Mouse (Mus musculus): ENCODE measurements around the gene Trex1. TPM values are rescaled to one million over a fixed set of nuclear protein-coding genes. Genes with fewer than 3 reads are reported as not detected.

Gene Trex1
- 10 to 100 TPM; 16.3 to 19.2 (median 17.6) TPM for total RNA-seq (2022)

GRCm38 (mm10) chr9:109059136-109059903 is at the start of gene Trex1:
TSS of gene Trex1 (minus strand) at chr9:109059734.
- DNase-seq (ENCODE audit: low spot score) = peak; percentile 92

DNA sequence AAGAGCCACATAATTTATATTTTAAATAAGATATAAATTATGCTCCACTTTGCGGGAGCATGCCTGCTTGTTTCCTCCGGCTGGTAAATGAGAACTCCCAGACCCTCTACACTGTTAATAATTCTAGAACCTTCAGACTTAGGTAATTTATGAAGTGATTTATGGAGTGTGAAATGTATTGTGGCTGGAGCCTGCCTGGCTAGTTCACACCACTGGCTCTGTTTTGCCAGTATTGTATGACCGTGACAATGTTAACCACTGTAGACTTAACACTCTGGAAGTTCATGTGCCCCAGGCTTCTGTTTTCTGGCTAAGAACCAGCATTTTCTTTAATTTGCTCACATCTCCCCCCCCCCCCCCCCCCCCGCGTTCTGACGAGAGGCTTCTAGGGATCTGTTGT is 47.8 kb upstream of the Trex1 start:
- DNase-seq (ENCODE audit: low spot score) = no peak

GRCm38 (mm10) chr9:109105648-109106047 is 46.1 kb upstream of the Trex1 start:
- DNase-seq (ENCODE audit: low spot score) = no peak

GRCm38 (mm10) chr9:109105011-109105410 is 45.5 kb upstream of the Trex1 start:
- DNase-seq (ENCODE audit: low spot score) = no peak

GRCm38 (mm10) chr9:109104083-109104482 is 44.5 kb upstream of the Trex1 start:
- no peak for DNase-seq (ENCODE audit: low spot score)

DNA sequence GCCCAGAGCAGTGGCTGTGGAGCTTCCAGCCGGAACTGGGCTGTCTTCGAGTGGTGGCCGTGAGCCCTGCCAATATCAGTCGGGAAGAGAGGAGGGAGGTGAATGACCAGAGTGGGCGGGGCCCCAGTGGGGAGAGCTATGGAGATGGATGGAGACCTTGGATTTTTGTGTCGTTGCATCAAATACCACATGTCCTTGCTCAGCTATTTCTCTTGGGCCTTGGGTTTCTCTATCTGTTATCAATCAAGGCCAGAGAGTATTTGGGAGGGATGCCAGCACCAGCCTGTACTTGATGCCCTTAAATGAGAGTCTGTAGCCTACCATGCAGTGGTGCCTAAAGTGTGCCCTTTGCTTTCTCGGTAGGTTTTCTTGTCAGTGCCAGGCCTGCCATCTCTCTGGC is 43.7 kb upstream of the Trex1 start:
- no peak for DNase-seq (ENCODE audit: low spot score)

GRCm38 (mm10) chr9:109102541-109102940 is 43.0 kb upstream of the Trex1 start:
- DNase-seq (ENCODE audit: low spot score) = no peak

GRCm38 (mm10) chr9:109101933-109102445 is 42.5 kb upstream of the Trex1 start:
- no peak for DNase-seq (ENCODE audit: low spot score)

DNA sequence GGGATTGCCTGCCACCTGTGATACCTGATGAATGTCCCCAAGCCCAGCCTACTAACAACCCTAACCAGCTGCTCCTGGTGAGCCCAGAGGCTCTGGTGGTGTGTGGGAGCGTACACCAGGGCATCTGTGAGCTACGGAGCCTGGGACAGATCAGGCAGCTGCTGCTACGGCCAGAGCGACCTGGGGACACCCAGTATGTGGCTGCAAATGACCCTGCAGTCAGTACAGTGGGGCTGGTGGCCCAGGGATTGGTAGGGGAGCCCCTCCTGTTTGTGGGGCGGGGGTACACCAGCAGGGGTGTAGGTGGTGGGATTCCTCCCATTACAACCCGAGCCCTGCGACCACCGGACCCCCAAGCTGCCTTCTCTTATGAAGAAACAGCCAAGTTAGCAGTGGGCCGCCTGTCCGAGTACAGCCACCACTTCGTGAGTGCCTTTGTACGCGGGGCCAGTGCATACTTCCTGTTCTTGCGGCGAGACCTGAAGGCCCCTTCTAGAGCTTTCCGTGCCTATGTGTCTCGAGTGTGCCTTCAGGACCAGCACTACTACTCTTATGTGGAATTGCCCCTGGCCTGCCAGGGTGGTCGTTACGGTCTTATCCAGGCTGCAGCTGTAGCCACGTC is 40.9 kb upstream of the Trex1 start:
- no peak for DNase-seq (ENCODE audit: low spot score)

- peak; percentile 50 for DNase-seq (ENCODE audit: low spot score)
Observed at GRCm38 (mm10) chr9:109098969-109099368, 39.4 kb upstream of the Trex1 start.

- no peak for DNase-seq (ENCODE audit: low spot score)
Observed at GRCm38 (mm10) chr9:109098366-109098765, 38.8 kb upstream of the Trex1 start.

DNA sequence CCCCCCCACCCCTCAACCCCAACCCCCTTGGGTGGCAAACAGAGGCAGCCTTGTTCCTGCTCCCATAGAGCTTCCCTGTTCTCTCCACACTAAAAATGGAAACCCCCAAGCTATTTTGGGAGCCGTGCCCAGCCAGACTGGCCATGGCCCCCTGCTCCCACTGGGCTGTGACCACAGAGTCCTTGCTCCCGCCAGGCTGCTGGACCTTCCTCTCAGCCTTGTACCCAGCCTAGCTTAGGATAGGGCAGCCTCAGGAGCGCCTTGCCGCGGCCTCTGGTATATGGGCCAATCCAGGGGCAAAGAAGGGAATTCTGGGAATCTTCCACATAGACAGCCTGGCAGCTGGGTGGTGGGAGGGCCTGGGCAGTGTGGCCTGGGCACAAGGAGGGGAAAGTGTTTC is 38.3 kb upstream of the Trex1 start:
- DNase-seq (ENCODE audit: low spot score) = no peak

DNA sequence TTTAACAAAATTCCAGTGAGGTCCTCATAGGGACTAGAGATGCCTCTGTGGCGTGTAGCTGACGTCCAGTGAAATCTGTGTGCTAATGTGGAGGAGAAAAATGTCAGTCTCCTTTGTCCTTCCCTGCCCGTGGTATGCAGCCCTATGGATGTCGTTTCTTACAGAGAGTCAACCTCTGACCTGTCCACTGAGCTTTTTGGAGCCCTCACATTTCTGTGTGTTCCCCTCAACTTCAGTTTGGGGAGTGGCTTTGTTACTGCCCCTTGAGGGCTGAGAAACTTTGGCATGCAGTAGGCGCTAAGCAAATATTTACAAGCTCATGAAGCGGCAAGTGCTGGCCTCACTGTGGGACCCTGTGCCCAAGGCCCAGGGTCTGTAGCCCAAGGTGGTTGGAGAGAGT is 37.8 kb upstream of the Trex1 start:
- no peak for DNase-seq (ENCODE audit: low spot score)

GRCm38 (mm10) chr9:109096856-109097255 is 37.3 kb upstream of the Trex1 start:
- DNase-seq (ENCODE audit: low spot score) = no peak

GRCm38 (mm10) chr9:109096251-109096661 is 36.7 kb upstream of the Trex1 start:
- DNase-seq (ENCODE audit: low spot score) = no peak

GRCm38 (mm10) chr9:109095137-109095982 is 35.8 kb upstream of the Trex1 start, which contains the start of gene Plxnb1:
TSS of gene Plxnb1 (plus strand) at chr9:109095389.
- no peak for DNase-seq (ENCODE audit: low spot score)

DNA sequence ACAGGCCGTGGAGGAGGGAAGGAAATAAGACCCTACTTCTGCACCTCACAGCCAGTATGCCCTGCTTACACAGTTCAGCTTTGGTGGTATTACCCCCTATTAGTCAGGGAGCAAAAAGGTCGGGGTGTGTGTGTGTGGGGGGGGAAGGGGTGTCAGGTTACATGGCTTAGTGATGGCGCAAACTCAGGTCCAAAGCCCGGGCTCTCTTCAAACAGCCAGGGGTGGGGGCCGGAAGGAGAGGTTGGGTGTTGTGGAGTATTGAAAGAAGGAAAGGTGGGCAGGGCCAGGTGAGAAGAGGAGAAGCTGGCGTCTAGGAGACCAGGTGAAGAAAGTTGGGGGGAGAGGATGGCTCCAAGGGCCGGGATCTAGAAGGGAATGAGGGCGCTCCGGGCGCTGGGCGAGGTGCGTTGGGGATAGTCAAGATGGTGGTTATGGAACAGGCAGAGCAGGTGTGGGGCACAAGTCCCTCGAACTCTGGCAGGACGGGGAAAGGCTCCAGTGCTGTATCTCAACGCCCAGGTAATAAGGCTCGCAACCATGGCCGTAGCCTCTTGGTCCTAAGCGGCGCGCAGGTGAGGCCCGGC is 35.1 kb upstream of the Trex1 start:
- no peak for DNase-seq (ENCODE audit: low spot score)

DNA sequence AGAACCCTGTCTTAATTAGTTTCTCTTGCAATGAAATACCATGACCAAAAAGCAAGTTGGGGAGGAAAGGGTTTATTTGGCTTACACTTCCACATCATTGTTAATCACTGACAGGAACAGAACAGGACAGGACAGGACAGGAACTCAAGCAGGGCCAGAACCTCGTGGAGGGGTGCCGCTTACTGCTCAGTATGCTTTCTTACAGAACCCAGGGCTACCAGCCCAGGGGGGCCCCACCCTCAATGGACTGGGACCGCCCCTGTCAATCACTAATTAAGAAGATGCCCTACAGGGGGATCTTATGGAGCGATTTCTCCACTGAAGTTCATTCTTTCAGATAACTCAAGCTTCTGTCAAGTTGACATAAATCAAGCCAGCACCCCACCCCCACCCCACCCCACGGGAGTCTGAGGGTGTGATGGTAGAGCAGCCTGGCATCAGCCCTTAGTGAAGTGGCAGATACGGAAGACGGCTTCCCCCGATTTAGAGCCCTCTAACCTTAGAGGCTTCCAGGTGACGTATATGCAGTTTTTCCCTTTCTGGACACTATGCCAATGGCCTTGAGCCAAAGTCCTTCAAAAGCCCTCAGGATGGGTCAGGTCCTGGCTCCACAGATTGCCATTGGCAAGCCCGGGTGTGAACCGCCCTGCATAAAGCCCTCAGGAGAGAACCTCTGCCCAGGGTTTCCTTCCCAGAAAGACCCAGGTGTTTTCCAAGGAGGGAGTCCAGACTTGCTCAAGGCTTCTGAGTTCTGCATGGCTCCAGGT is 34.4 kb upstream of the Trex1 start:
- DNase-seq (ENCODE audit: low spot score) = no peak

DNA sequence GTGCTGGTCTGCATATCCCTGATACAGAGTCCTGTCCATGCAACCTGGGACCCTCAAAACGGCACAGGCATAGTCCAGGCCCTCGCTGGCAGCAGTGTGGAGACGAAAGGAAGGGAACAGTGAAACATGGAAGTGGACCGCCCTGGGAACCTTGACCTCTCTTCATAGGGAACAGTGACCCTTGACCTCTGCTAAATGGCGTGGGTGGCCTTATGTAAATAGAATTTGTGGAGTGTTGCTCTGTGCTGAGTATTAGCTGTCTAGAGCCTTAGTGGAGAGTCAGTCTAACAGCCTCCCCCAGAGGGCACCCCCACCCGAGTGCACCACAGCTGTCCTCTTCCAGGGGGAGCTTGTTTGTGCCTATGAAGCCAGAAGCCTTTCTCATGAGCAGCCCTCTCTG is 33.3 kb upstream of the Trex1 start:
- no peak for DNase-seq (ENCODE audit: low spot score)

DNA sequence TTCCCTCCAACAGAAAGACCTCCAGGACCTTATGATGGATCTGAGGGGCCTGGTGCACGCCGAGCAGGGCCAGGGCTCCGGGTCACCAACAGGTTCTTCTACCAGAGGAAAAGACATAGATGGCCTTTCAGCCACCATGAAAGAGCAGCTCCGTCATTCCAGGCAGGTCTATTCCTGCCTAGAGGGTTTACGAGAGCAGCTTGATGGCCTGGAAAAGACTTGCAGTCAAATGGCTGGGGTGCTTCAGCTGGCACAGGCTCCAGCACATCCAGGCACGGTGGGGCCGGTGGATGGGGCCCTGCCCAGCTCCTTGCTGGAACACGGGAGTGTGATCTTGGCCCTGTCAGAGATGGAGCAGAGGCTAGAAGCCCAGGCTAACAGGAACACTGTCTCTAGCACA is 32.3 kb upstream of the Trex1 start:
- DNase-seq (ENCODE audit: low spot score) = no peak

DNA sequence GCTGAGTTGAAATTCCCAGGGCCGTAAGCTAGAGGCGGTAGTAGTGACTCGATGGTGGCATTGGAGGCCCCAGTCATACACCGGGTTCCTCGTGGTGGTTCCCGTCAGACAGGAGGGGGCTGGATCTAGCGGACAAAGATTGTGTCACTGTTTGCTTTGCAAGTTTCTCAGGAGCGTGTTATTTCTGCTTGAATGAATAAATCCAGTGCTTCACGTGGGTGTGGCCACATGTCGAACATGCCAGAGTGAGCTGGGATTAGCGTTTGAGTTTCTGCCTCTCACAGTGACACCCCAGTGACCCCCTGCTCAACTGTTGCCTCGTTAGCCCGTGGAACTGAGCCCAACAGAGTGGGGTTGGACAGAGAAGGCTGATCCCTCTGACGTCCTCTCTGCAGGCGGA is 30.9 kb upstream of the Trex1 start:
- DNase-seq (ENCODE audit: low spot score) = no peak

Data from heart, adult 8-10 months (tissue).